Mouse (Mus musculus) hindbrain, postnatal 0 days (tissue): Measurements from ENCODE around the gene Olfr1269. TPM values are rescaled to one million over a fixed set of nuclear protein-coding genes. Genes with fewer than 3 reads are reported as not detected.

Source experiments
- ATAC-seq: fragments of 200-750 bp; cut with Nextera tagmentation; 2 replicates; pipeline ENCODE4 v1.8.0; 2017; ENCODE audit warnings: mild to moderate bottlenecking, moderate TSS enrichment, moderate library complexity
- DNase-seq: peaks from one replicate; pipeline ENCODE4 v3.0.0-alpha.2; 2015; ENCODE audit warnings: low spot score
- H3K27ac ChIP-seq: fragments of 300-500 bp; sonication (generic); 2 replicates; pipeline ENCODE4 v1.5.1; 2014; ENCODE audit warnings: mild to moderate bottlenecking
- H3K27me3 ChIP-seq: fragments of 300-500 bp; sonication (generic); 2 replicates; pipeline ENCODE4 v1.6.1; 2014; ENCODE audit warnings: low read length, mixed read lengths; ENCODE audit not compliant: insufficient read depth
- H3K36me3 ChIP-seq: fragments of 300-500 bp; sonication (generic); 2 replicates; pipeline ENCODE4 v1.6.1; 2014; ENCODE audit warnings: low read length, mixed read lengths; ENCODE audit not compliant: insufficient read depth
- H3K4me1 ChIP-seq: fragments of 300-500 bp; sonication (generic); 2 replicates; pipeline ENCODE4 v1.6.1; 2014; ENCODE audit warnings: antibody characterized with exemption, low read length, mixed read lengths; ENCODE audit not compliant: insufficient read depth
- H3K4me2 ChIP-seq: fragments of 300-500 bp; sonication (generic); 2 replicates; pipeline ENCODE4 v1.6.1; 2014; ENCODE audit warnings: low read depth, mild to moderate bottlenecking, low read length, moderate library complexity, mixed read lengths
- H3K4me3 ChIP-seq: fragments of 300-500 bp; sonication (generic); 2 replicates; pipeline ENCODE4 v1.5.1; 2014; ENCODE audit warnings: low read length
- H3K9ac ChIP-seq: fragments of 300-500 bp; sonication (generic); replicated peaks from 2 replicates; pipeline ENCODE4 v1.6.1; 2014; ENCODE audit warnings: mild to moderate bottlenecking, low read length, moderate library complexity, mixed read lengths
- H3K9me3 ChIP-seq: fragments of 300-500 bp; sonication (generic); 2 replicates; pipeline ENCODE4 v1.6.1; 2016; ENCODE audit warnings: low read length, mixed read lengths
- CTCF ChIP-seq: IDR thresholded peaks from 2 replicates; pipeline ENCODE4 v1.5.1; 2016; ENCODE audit warnings: antibody characterized with exemption, control low read depth, low read depth
- WGBS: fragments of 180-500 bp; shearing (Covaris S2); extraction: QIAGEN DNeasy Blood & Tissue Kit; methylation state at CpG from one replicate; pipeline ENCODE4 v1.1.7; 2014; 5-methylcytosine and 5-hydroxymethylcytosine counted together
- polyA plus RNA-seq: library from polyadenylated mRNA; unstranded; fragments of >200 nt; fragmentation: Nextera tagmentation; extraction: Ambion mirVana; gene quantifications from 2 replicates; pipeline ENCODE4 v1.2.1, GENCODE M21; 2015
- total RNA-seq: library from RNA; depleted of rRNA; stranded (reverse); fragments of >200 nt; gene quantifications from 2 replicates; pipeline ENCODE4 v1.2.3, GENCODE M21; 2014; rRNA removed

Olfr1269 gene
- not detected in 2 replicates for total RNA-seq
- polyA plus RNA-seq = not detected in 2 replicates

DNA sequence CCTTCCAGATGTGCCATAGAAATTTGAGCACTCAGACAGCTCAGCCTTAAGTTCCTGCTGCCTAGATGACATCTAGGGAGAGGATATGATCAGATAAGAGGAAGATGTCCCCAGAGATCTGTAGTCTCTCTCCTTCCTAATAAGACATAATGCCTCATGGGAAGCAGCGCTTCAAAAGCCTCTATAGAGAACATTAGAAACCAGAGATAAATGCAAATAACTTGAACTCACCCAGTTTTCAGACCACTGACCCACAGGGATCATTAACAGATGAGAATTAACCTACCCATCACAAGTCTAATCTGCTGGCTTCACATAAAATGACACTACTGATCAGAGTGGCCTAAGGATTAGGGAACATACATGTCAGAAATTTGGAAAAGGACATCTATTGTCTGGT is at the start of gene Olfr1269:
Gene Olfr1269 (minus strand): TSS at position 101 of the 400 bp plus-strand sequence.
- no peak within 1 kb of the TSS for H3K9ac ChIP-seq
- no peaks in the 10 kb centered on the region for H3K36me3 ChIP-seq
- ATAC-seq (no peak), DNase-seq (no peak)
- no peak within 1 kb of the TSS for H3K4me2 ChIP-seq
- WGBS = 85% methylated on average over 1 of the region's 1 CpGs
- H3K27ac ChIP-seq = no peak within 1 kb of the TSS
- TF ChIP-seq CTCF = no peak
- no peak within 1 kb of the TSS for H3K4me3 ChIP-seq
- no peaks in the 10 kb centered on the region for H3K27me3 ChIP-seq
- no peaks in the 10 kb centered on the region for H3K9me3 ChIP-seq
- no peaks in the 10 kb centered on the region for H3K4me1 ChIP-seq

DNA sequence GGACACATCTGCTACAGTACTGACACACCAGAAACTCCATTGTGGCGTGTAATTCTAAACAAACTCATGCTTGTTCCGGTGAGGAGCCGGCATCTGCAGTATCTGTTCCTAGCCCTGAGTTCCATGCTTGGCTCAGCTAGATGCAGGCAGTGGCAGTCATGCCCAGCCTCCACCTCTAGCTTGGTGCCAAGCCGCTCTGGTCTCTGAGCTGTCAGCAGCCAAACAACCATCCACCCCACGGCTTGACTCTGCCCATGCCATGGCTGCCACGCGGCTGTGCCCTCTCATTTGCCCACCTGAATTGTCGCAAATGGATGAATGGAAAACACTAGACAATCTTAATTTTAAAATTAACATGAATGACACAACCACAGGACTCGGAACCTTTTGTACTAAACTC is 32.7 kb upstream of the Olfr1269 start:
- H3K36me3 ChIP-seq = no peaks in the 10 kb centered on the region
- H3K27ac ChIP-seq = no peak overlapping the region
- H3K9ac ChIP-seq = no peak overlapping the region
- no peaks in the 10 kb centered on the region for H3K27me3 ChIP-seq
- no peak for DNase-seq
- no peak for ATAC-seq
- no peak overlapping the region for H3K4me3 ChIP-seq
- no peaks in the 10 kb centered on the region for H3K9me3 ChIP-seq
- TF ChIP-seq CTCF = no peak
- no peak overlapping the region for H3K4me2 ChIP-seq
- no peaks in the 10 kb centered on the region for H3K4me1 ChIP-seq
- 88% methylated on average over 9 of the region's 9 CpGs for WGBS

DNA sequence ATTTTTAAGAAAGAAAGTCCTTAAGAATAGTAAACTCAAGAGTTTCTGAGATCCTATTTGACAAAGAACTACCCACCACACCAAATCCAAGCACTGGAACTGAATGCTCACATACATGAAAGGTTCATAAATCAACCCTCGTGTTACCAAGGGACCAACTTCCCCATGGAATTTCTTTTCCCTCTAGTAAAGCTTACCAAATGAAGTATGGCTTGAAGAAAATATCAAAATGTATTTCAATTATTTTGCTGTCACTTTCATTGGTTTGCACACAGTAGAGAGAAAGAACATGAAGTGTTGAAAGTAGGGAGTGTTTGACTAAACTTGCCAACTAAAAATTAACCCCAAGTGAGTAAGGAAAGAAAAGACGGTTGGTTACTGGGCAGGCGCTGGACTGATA is 31.8 kb upstream of the Olfr1269 start, which contains the start of gene Olfr1270:
Gene Olfr1270 (minus strand): TSS at position 101 of the 400 bp plus-strand sequence.
- DNase-seq (no peak), ATAC-seq (no peak)
- 90% methylated on average over 3 of the region's 3 CpGs for WGBS
- Histone ChIP-seq H3K4me2 (no peak within 1 kb of the TSS), H3K27ac (no peak within 1 kb of the TSS), H3K27me3 (no peaks in the 10 kb centered on the region), H3K4me3 (no peak within 1 kb of the TSS), H3K9me3 (no peaks in the 10 kb centered on the region), H3K9ac (no peak within 1 kb of the TSS), H3K4me1 (no peaks in the 10 kb centered on the region), H3K36me3 (no peaks in the 10 kb centered on the region)
- TF ChIP-seq CTCF = no peak

- Histone ChIP-seq H3K9ac (no peak within 1 kb of the TSS), H3K4me2 (no peak within 1 kb of the TSS), H3K27ac (no peak within 1 kb of the TSS), H3K9me3 (no peaks in the 10 kb centered on the region), H3K27me3 (no peaks in the 10 kb centered on the region), H3K36me3 (no peaks in the 10 kb centered on the region), H3K4me3 (no peak within 1 kb of the TSS), H3K4me1 (no peaks in the 10 kb centered on the region)
- TF ChIP-seq CTCF = no peak
- DNase-seq (no peak), ATAC-seq (no peak)
These were observed 21.0 kb upstream of the Olfr1269 start, which contains the start of gene Olfr32 for GRCm38 (mm10) chr2:90142196-90142595. Olfr32 (minus strand) TSS chr2:90142296.

DNA sequence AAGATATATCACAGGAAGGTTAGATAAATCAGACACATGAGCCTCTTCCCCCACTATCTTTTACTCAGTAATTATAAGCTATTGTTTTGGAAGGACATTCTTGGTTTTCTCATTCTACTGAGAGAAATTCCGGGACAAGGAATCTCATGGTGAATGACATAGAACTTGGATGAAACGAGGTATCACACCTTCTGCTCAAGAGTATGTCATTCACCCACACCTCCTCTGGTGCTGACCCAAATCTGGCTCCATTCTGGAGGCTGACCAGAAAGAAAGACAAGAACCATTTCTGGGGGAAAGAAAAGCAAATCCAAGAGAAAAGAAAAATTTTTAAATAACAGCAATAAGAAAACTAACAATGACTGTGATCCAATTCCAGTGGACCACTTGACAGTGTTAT is 51.1 kb downstream of the Olfr1269 start:
- DNase-seq (no peak), ATAC-seq (no peak)
- Histone ChIP-seq H3K4me3 (no peak overlapping the region), H3K9me3 (no peaks in the 10 kb centered on the region), H3K9ac (no peak overlapping the region), H3K4me1 (no peaks in the 10 kb centered on the region), H3K4me2 (no peak overlapping the region), H3K36me3 (no peaks in the 10 kb centered on the region), H3K27ac (no peak overlapping the region), H3K27me3 (no peaks in the 10 kb centered on the region)
- WGBS = 77% methylated on average over 2 of the region's 2 CpGs
- TF ChIP-seq CTCF = no peak

Other genes with a start within 250 kb of the Olfr1269 start
- gene Olfr1257, start 243.0 kb downstream of the Olfr1269 start, total RNA-seq = not detected in 2 replicates
- not detected in 2 replicates for gene Olfr1257, start 243.0 kb downstream of the Olfr1269 start, polyA plus RNA-seq
- gene Olfr1258, start 194.1 kb downstream of the Olfr1269 start, total RNA-seq = not detected in 2 replicates
- gene Olfr1258, start 194.1 kb downstream of the Olfr1269 start, polyA plus RNA-seq = not detected in 2 replicates
- not detected in 2 replicates for gene Olfr1259, start 172.7 kb downstream of the Olfr1269 start, total RNA-seq
- gene Olfr1259, start 172.7 kb downstream of the Olfr1269 start, polyA plus RNA-seq = not detected in 2 replicates
- gene Olfr1260, start 147.1 kb downstream of the Olfr1269 start, total RNA-seq = not detected in 2 replicates
- gene Olfr1260, start 147.1 kb downstream of the Olfr1269 start, polyA plus RNA-seq = not detected in 2 replicates
- gene Olfr1261, start 130.2 kb downstream of the Olfr1269 start, total RNA-seq = not detected in 2 replicates
- not detected in 2 replicates for gene Olfr1261, start 130.2 kb downstream of the Olfr1269 start, polyA plus RNA-seq
- gene Olfr1262, start 121.3 kb downstream of the Olfr1269 start, total RNA-seq = not detected in 2 replicates
- not detected in 2 replicates for gene Olfr1262, start 121.3 kb downstream of the Olfr1269 start, polyA plus RNA-seq
- not detected in 2 replicates for gene Olfr1263, start 109.3 kb downstream of the Olfr1269 start, total RNA-seq
- not detected in 2 replicates for gene Olfr1263, start 109.3 kb downstream of the Olfr1269 start, polyA plus RNA-seq
- not detected in 2 replicates for gene Olfr1264, start 95.8 kb downstream of the Olfr1269 start, total RNA-seq
- gene Olfr1264, start 95.8 kb downstream of the Olfr1269 start, polyA plus RNA-seq = not detected in 2 replicates
- not detected in 2 replicates for gene Olfr1265, start 86.1 kb downstream of the Olfr1269 start, total RNA-seq
- not detected in 2 replicates for gene Olfr1265, start 86.1 kb downstream of the Olfr1269 start, polyA plus RNA-seq
- not detected in 2 replicates for gene Olfr140, start 57.8 kb downstream of the Olfr1269 start, total RNA-seq
- gene Olfr140, start 57.8 kb downstream of the Olfr1269 start, polyA plus RNA-seq = not detected in 2 replicates
- gene Olfr32, start 20.9 kb upstream of the Olfr1269 start, total RNA-seq = not detected in 2 replicates
- gene Olfr32, start 20.9 kb upstream of the Olfr1269 start, polyA plus RNA-seq = not detected in 2 replicates
- gene Olfr1270, start 31.7 kb upstream of the Olfr1269 start, total RNA-seq = not detected in 2 replicates
- not detected in 2 replicates for gene Olfr1270, start 31.7 kb upstream of the Olfr1269 start, polyA plus RNA-seq
- gene Olfr1506, start 103.1 kb upstream of the Olfr1269 start, total RNA-seq = not detected in 2 replicates
- not detected in 2 replicates for gene Olfr1506, start 103.1 kb upstream of the Olfr1269 start, polyA plus RNA-seq
- not detected in 2 replicates for gene Olfr142, start 136.2 kb upstream of the Olfr1269 start, total RNA-seq
- gene Olfr142, start 136.2 kb upstream of the Olfr1269 start, polyA plus RNA-seq = not detected in 2 replicates
- gene Olfr1271, start 149.6 kb upstream of the Olfr1269 start, total RNA-seq = not detected in 2 replicates
- not detected in 2 replicates for gene Olfr1271, start 149.6 kb upstream of the Olfr1269 start, polyA plus RNA-seq
- gene Olfr1272, start 171.4 kb upstream of the Olfr1269 start, total RNA-seq = not detected in 2 replicates
- not detected in 2 replicates for gene Olfr1272, start 171.4 kb upstream of the Olfr1269 start, polyA plus RNA-seq
- not detected in 2 replicates for gene Gm13769, start 200.8 kb upstream of the Olfr1269 start, total RNA-seq
- not detected in 2 replicates for gene Gm13769, start 200.8 kb upstream of the Olfr1269 start, polyA plus RNA-seq